Mouse (Mus musculus) frontal cortex, postnatal 36 days (tissue): ENCODE results near the gene Mpi.

Experiments used
- DNase-seq, 2 experiments: peaks; one replicate each; pipeline ENCODE4 v3.0.0; 2022; ENCODE audit warnings: low spot score in 2 of 2

Gene Mpi

GRCm38 (mm10) chr9:57552139-57552887 is at the start of gene Mpi:
Gene Mpi (minus strand): TSS chr9:57552763.
- peak; percentile 75 to 83 for DNase-seq

- DNase-seq, result no peak
These were observed 49.5 kb upstream of the Mpi start for GRCm38 (mm10) chr9:57602098-57602497.

- peak; percentile 60 to 61 for DNase-seq
These were observed 48.8 kb upstream of the Mpi start for GRCm38 (mm10) chr9:57601353-57601706.

GRCm38 (mm10) chr9:57600620-57601352 is 48.2 kb upstream of the Mpi start:
- no peak for DNase-seq

- DNase-seq, result no peak
These were observed 46.4 kb upstream of the Mpi start for GRCm38 (mm10) chr9:57598851-57599563.

- DNase-seq, result no peak
These were observed 45.4 kb upstream of the Mpi start for GRCm38 (mm10) chr9:57597929-57598382.

- DNase-seq, result no peak
These were observed 44.7 kb upstream of the Mpi start for GRCm38 (mm10) chr9:57597265-57597664.

GRCm38 (mm10) chr9:57594174-57594509 is 41.6 kb upstream of the Mpi start:
- no peak for DNase-seq

- DNase-seq, result peak in 1 of 2 experiments; percentile 33
These were observed 41.1 kb upstream of the Mpi start for GRCm38 (mm10) chr9:57593454-57594173.

- peak in 1 of 2 experiments; percentile 47 for DNase-seq
These were observed 38.2 kb upstream of the Mpi start for GRCm38 (mm10) chr9:57590726-57591125.

GRCm38 (mm10) chr9:57589224-57590126 is 36.9 kb upstream of the Mpi start, which contains the start of gene Ulk3:
Gene Ulk3 (plus strand): TSS chr9:57589452.
- DNase-seq, result peak; percentile 75 to 77

GRCm38 (mm10) chr9:57584991-57585390 is 32.4 kb upstream of the Mpi start:
- DNase-seq, result no peak

GRCm38 (mm10) chr9:57577144-57577849 is 24.7 kb upstream of the Mpi start:
- DNase-seq, result no peak

- no peak for DNase-seq
These were observed 23.0 kb upstream of the Mpi start for GRCm38 (mm10) chr9:57575577-57575976.

- DNase-seq, result no peak
These were observed 21.8 kb upstream of the Mpi start for GRCm38 (mm10) chr9:57574397-57574796.

- no peak for DNase-seq
These were observed 15.9 kb upstream of the Mpi start for GRCm38 (mm10) chr9:57568500-57568899.

GRCm38 (mm10) chr9:57566846-57567245 is 14.3 kb upstream of the Mpi start:
- no peak for DNase-seq

- DNase-seq, result peak; percentile 63 to 68
These were observed 13.2 kb upstream of the Mpi start for GRCm38 (mm10) chr9:57565741-57566221.

- no peak for DNase-seq
These were observed 12.0 kb upstream of the Mpi start for GRCm38 (mm10) chr9:57564609-57565008.

GRCm38 (mm10) chr9:57562896-57563372 is 10.4 kb upstream of the Mpi start:
- peak; percentile 47 to 48 for DNase-seq
